Mouse (Mus musculus): ENCODE results near the gene Olfr1385. TPM values are rescaled to one million over a fixed set of nuclear protein-coding genes. Genes with fewer than 3 reads are reported as not detected.
"Not testable (repeated sequence)": the region's sequence is repeated elsewhere in the genome, so short reads cannot be mapped to it uniquely, and the experiment has no call there.

Olfr1385 gene
- total RNA-seq (2021) = not detected
- long read RNA-seq, experiment 1 = 0 reads
- long read RNA-seq, experiment 2 = 0 reads

GRCm38 (mm10) chr11:49488770-49489169, at the start of gene Olfr1385:
Olfr1385 (plus strand) TSS chr11:49489070.
- DNase-seq; intact Hi-C loops (cut with DNase I): not testable (repeated sequence)

GRCm38 (mm10) chr11:49455043-49455442, 33.8 kb upstream of the Olfr1385 start, which contains the start of gene Olfr1387:
Olfr1387 (plus strand) TSS chr11:49455343.
- intact Hi-C loops (cut with DNase I) = no loop called here
- no peak for DNase-seq

GRCm38 (mm10) chr11:49464746-49465145, 24.1 kb upstream of the Olfr1385 start, which contains the start of gene Olfr1386:
Olfr1386 (plus strand) TSS chr11:49465046.
- intact Hi-C loops (cut with DNase I); DNase-seq: not testable (repeated sequence)

GRCm38 (mm10) chr11:49485973-49486372, 2.9 kb upstream of the Olfr1385 start:
- intact Hi-C loops (cut with DNase I) = no loop called here
- DNase-seq = no peak

GRCm38 (mm10) chr11:49518086-49518485, 29.2 kb downstream of the Olfr1385 start:
- intact Hi-C loops (cut with DNase I) = no loop called here
- no peak for DNase-seq

- intact Hi-C loops (cut with DNase I) = no loop called here
Observed at GRCm38 (mm10) chr11:49519348-49519747, 30.5 kb downstream of the Olfr1385 start, which contains the start of gene Olfr1383. Olfr1383 (plus strand) TSS chr11:49519648.

GRCm38 (mm10) chr11:49527947-49528346, 39.1 kb downstream of the Olfr1385 start, which contains the start of gene Olfr1382:
Olfr1382 (plus strand) TSS chr11:49528247.
- no peak for DNase-seq
- intact Hi-C loops (cut with DNase I) = no loop called here

More at GRCm38 (mm10) chr11:49519348-49519747, 30.5 kb downstream of the Olfr1385 start, which contains the start of gene Olfr1383:
- DNase-seq = no peak

GRCm38 (mm10) chr11:49532761-49533160, 43.9 kb downstream of the Olfr1385 start:
- DNase-seq = no peak
- intact Hi-C loops (cut with DNase I) = no loop called here

GRCm38 (mm10) chr11:49536631-49537030, 47.8 kb downstream of the Olfr1385 start:
- intact Hi-C loops (cut with DNase I); DNase-seq: not testable (repeated sequence)

- intact Hi-C loops (cut with DNase I); DNase-seq: not testable (repeated sequence)
Observed at GRCm38 (mm10) chr11:49543149-49543548, 54.3 kb downstream of the Olfr1385 start, which contains the start of gene Olfr1381. Olfr1381 (plus strand) TSS chr11:49543449.

Other genes starting within 250 kb of the Olfr1385 start
- gene Mgat1, start 244.9 kb upstream of the Olfr1385 start, total RNA-seq (2021) = 10 to 100 TPM; 41.3 to 41.5 TPM
- not detected for gene Olfr1393, start 210.8 kb upstream of the Olfr1385 start, total RNA-seq (2021)
- gene Olfr1392, start 203.8 kb upstream of the Olfr1385 start, total RNA-seq (2021) = not detected
- not detected for gene Olfr10, start 184.3 kb upstream of the Olfr1385 start, total RNA-seq (2021)
- not detected for gene Olfr1391, start 166.3 kb upstream of the Olfr1385 start, total RNA-seq (2021)
- gene Olfr1390, start 153.9 kb upstream of the Olfr1385 start, total RNA-seq (2021) = not detected
- gene Olfr1389, start 66.0 kb upstream of the Olfr1385 start, total RNA-seq (2021) = not detected
- gene Olfr1388, start 52.4 kb upstream of the Olfr1385 start, total RNA-seq (2021) = under 1 TPM in 1 of 2 experiments, not detected in 1; 0.08 TPM
- not detected for gene Olfr1387, start 33.7 kb upstream of the Olfr1385 start, total RNA-seq (2021)
- not detected for gene Olfr1386, start 24.0 kb upstream of the Olfr1385 start, total RNA-seq (2021)
- gene Olfr1384, start 17.7 kb downstream of the Olfr1385 start, total RNA-seq (2021) = not detected
- gene Olfr1383, start 30.6 kb downstream of the Olfr1385 start, total RNA-seq (2021) = under 1 TPM in 1 of 2 experiments, not detected in 1; 0.32 TPM
- gene Olfr1382, start 39.2 kb downstream of the Olfr1385 start, total RNA-seq (2021) = not detected
- not detected for gene Olfr1381, start 54.4 kb downstream of the Olfr1385 start, total RNA-seq (2021)
- not detected for gene Olfr1380, start 67.8 kb downstream of the Olfr1385 start, total RNA-seq (2021)
- gene Flt4, start 120.2 kb downstream of the Olfr1385 start, total RNA-seq (2021) = 1 to 10 TPM; 1.9 to 2.9 TPM
- not detected for gene Scgb3a1, start 174.5 kb downstream of the Olfr1385 start, total RNA-seq (2021)
- gene Cnot6, start 223.7 kb downstream of the Olfr1385 start, total RNA-seq (2021) = 10 to 100 TPM in 1 of 2 experiments, 1 to 10 TPM in 1; 9.7 to 10.5 TPM

Measured in gastrocnemius, postnatal 36 days (tissue).